Mouse (Mus musculus) Patski (cell line): ENCODE measurements at regions not wholly inside any gene's neighbourhood (a gene's known extent, or its start where the extent isn't known, plus 50 kb on each side); places are given as distances from the start of the nearest gene placed in this dataset.
"Not testable (repeated sequence)": the region's sequence is repeated elsewhere in the genome, so short reads cannot be mapped to it uniquely, and the experiment has no call there.

ENCODE experiments used
- ATAC-seq: fragments of 100-300 bp; one replicate; pipeline ENCODE4 v1.8.0; 2021
- CTCF ChIA-PET: fragments of 350-600 bp; sonication (Branson Sonifier 250); formaldehyde crosslinking; loops from one replicate; lab custom pipeline; 2022; ENCODE audit warnings: inconsistent platforms; lab: Charles Lee
- POLR2A ChIA-PET: fragments of 350-600 bp; sonication (Branson Sonifier 250); formaldehyde crosslinking; loops from one replicate; lab custom pipeline; 2022; ENCODE audit warnings: antibody characterized with exemption, inconsistent platforms; lab: Charles Lee
- DNase-seq: peaks from one replicate; pipeline ENCODE4 v3.0.0-alpha.2; 2011; ENCODE audit warnings: low read depth, low spot score
- H3K27me3 ChIP-seq: fragments of 371-371 bp; one replicate; pipeline ENCODE4 v1.5.1; 2021
- CTCF ChIP-seq: fragments of 100-300 bp; IDR thresholded peaks from one replicate; pipeline ENCODE4 v1.5.1; 2021
- in situ Hi-C: fragments of 300-500 bp; cut with MboI; formaldehyde crosslinking; loops from 3 replicates; pipeline ENCODE4 v1.11.1; 2018; ENCODE audit warnings: low pct_unique_long_range_greater_than_20kb, mixed read lengths

GRCm38 (mm10) chr8:12451857-12452256 lies 56.8 kb downstream of the Sox1 start:
- ATAC-seq (no peak), DNase-seq (no peak)
- ChIA-PET POLR2A (no interaction called here), CTCF (no interaction called here)
- in situ Hi-C loops = no loop called here
- no peak for TF ChIP-seq CTCF
- peaks cover 36% of the 10 kb centered on the region for H3K27me3 ChIP-seq

GRCm38 (mm10) chr8:12455376-12455775 lies 60.3 kb downstream of the Sox1 start:
- ATAC-seq, CTCF ChIA-PET, in situ Hi-C loops, DNase-seq, POLR2A ChIA-PET: not testable (repeated sequence)
- peaks cover 20% of the 10 kb centered on the region for H3K27me3 ChIP-seq

DNA sequence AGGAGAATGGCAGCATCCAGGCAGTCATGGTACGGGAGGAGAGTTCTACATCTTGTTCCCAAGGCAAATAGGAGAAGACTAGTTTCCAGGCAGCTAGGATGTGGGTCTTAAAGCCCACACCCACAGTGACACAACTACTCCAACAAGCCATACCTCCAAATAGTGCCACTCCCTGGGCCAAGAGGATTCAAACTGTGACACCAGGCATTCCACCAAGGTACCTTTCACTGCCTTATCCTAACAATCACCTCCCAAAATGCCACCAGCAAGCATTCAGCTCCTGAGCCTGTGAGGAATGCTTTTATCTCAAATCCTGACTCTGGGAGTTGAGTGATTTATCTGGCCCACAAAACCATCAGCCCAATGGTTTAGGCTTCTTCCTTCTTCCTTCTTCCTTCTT lies 61.2 kb downstream of the Sox1 start:
- H3K27me3 ChIP-seq = peaks cover 15% of the 10 kb centered on the region
- in situ Hi-C loops = no loop called here
- CTCF ChIA-PET = no interaction called here
- ATAC-seq (no peak), DNase-seq (no peak)
- POLR2A ChIA-PET = no interaction called here
- no peak for TF ChIP-seq CTCF

DNA sequence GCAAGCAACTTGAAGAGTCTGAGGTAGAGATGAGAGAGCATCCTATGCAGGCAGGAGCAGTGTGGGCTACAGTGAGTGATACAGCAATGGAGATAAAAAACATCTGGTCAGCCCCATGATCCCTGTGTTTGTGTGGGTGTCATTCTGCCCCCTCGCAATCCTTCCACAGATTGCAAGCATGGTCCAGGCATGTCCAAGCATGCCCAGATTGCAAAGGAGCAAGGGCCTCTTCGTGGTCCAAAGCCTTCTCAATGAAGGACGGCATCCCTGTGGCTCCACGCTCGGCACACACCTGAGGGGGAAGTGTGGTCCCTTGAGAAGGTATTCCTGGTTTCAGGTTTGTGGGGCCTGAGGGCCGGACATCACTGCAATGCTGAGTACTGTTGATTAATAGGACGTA lies 61.9 kb downstream of the Sox1 start:
- in situ Hi-C loops = no loop called here
- DNase-seq (no peak), ATAC-seq (no peak)
- TF ChIP-seq CTCF = no peak
- peaks cover 22% of the 10 kb centered on the region for H3K27me3 ChIP-seq
- ChIA-PET POLR2A (interaction anchor here (0.6 kb wide), 1 partner anchor 462 kb away, joined by 3 read pairs; no protein-coding TSS in a partner anchor), CTCF (no interaction called here)

- no peak for ATAC-seq
- ChIA-PET POLR2A (interaction anchor here (0.5 kb wide), 1 partner anchor 55 kb away, joined by 3 read pairs; no protein-coding TSS in a partner anchor), CTCF (no interaction called here)
- in situ Hi-C loops = no loop called here
- TF ChIP-seq CTCF = no peak
- H3K27me3 ChIP-seq = peaks cover 33% of the 10 kb centered on the region
- no peak for DNase-seq
Measured at GRCm38 (mm10) chr8:12466845-12467244, 71.8 kb downstream of the Sox1 start.

- CTCF ChIA-PET = no interaction called here
- no peak for ATAC-seq
- POLR2A ChIA-PET = interaction anchor here (0.5 kb wide), 1 partner anchor 54 kb away, joined by 3 read pairs; no protein-coding TSS in a partner anchor
- in situ Hi-C loops = no loop called here
- peaks cover 25% of the 10 kb centered on the region for H3K27me3 ChIP-seq
- TF ChIP-seq CTCF = no peak
- no peak for DNase-seq
Measured at GRCm38 (mm10) chr8:12467386-12468326, 72.6 kb downstream of the Sox1 start.

DNA sequence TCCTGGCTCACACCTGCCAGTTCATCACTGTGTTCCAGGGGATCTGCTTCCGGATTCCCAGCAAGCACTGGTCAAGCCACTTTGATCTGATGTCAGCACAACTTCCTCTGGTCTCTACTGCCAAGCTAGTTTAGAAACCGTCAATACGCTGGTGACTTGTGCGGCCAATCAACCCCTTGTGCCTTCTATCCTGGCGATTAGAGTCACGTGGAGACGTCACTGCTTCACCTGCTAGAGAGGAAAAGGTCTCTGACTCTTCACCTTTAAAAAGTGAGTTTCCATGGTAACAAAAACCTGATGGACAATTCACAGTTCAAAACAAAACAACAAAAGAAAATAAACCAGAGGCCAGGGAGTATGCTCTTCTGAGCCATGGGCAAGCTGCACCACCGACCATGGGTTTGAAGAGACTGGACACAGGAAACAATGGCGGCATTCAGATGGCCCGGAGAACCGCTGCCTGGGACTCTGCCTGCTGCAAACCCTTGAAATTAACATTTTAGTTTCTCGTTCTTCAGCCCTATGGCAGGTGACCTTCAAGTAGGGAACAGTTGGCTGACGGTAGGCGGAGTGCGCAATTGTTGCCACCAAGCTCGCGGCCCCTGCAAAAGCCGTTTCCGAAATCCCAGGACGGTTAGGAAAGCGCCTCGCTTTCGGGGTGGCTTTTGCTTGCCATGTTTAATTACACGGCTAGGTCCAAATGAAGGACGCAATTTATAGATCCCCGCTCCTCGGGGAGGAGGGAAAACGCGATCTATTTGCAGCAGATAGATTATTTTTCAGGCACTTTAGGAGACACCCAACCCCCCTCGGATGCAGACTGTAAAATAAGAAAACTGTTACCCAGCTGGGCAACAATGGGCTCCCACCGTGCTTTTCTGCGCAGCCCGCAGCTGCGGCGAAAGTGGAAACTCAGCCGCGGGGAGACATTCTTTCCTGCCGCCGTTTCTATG lies 82.6 kb downstream of the Sox1 start:
- ChIA-PET CTCF (no interaction called here), POLR2A (no interaction called here)
- DNase-seq (no peak), ATAC-seq (no peak)
- peaks cover 21% of the 10 kb centered on the region for H3K27me3 ChIP-seq
- TF ChIP-seq CTCF = no peak
- in situ Hi-C loops = no loop called here

DNA sequence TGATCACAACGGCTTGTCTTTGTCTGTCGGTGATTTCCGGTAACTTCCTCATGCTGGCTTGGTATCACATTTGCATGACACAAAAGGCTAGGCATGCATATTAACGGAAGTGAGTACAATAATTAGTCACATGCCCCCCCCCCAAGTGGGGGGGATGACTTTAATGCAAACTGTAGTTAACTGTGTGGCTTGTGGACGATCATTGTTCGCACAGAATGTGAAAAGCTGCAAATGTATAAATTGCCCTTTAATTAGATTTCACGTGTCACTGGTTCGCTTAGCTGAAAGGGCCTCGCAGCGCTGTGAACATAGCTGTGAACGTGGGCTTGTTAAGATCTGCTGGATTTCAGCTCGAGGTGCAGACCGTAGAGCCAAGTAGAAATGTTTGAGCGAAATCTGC lies 86.8 kb downstream of the Sox1 start:
- in situ Hi-C loops = no loop called here
- POLR2A ChIA-PET = no interaction called here
- ATAC-seq = no peak
- no peak for DNase-seq
- CTCF ChIA-PET = interaction anchor here (1.6 kb wide), 1 partner anchor 13 kb away, joined by 3 read pairs; no protein-coding TSS in a partner anchor
- no peak for TF ChIP-seq CTCF
- H3K27me3 ChIP-seq = peaks cover 22% of the 10 kb centered on the region

GRCm38 (mm10) chr8:12483551-12483950 lies 88.5 kb downstream of the Sox1 start:
- TF ChIP-seq CTCF = no peak
- POLR2A ChIA-PET = no interaction called here
- peaks cover 20% of the 10 kb centered on the region for H3K27me3 ChIP-seq
- ATAC-seq (no peak), DNase-seq (no peak)
- CTCF ChIA-PET = no interaction called here
- in situ Hi-C loops = no loop called here

DNA sequence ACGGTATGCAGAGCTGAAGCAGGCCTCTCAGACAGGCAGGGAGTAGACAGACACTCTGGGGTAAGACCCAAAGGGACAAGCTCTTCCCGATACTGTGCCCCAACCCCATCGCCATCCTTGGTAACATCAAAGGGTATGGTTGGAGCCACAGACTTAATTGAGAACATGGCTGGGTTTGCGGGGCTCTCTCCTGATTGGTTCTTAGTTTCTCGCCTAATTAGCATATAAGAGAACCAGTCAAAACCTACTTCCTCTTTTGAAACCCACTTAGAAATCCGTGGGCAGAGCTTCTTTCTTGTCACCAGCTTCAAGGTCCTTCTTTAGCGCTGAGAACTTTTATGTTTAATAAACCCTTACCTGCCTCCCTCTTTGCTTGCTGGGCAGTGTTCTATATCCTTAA lies 87.5 kb upstream of the Spaca7 start:
- no peak for TF ChIP-seq CTCF
- in situ Hi-C loops = no loop called here
- POLR2A ChIA-PET = no interaction called here
- CTCF ChIA-PET = no interaction called here
- ATAC-seq = no peak
- no peak for DNase-seq
- H3K27me3 ChIP-seq = peaks cover 19% of the 10 kb centered on the region
